Mouse (Mus musculus) lung, embryonic 16.5 days (tissue): ENCODE results near the gene Sh2b2. TPM values are rescaled to one million over a fixed set of nuclear protein-coding genes. Genes with fewer than 3 reads are reported as not detected.

Experiments used
- polyA plus RNA-seq: library from polyadenylated mRNA; unstranded; fragments of >200 nt; fragmentation: Nextera tagmentation; extraction: Ambion mirVana; gene quantifications from 2 replicates; pipeline ENCODE4 v1.2.1, GENCODE M21; 2015

Gene Sh2b2
- polyA plus RNA-seq, 1 experiment from 2014 or later: 3.8 TPM

Other genes starting within 250 kb of the Sh2b2 start
- gene Upk3b, start 208.1 kb downstream of the Sh2b2 start, polyA plus RNA-seq: 27.1 and 32.1 TPM in 2 replicates
- 5.4 and 8.7 TPM in 2 replicates for gene Upk3bl, start 192.1 kb downstream of the Sh2b2 start, polyA plus RNA-seq
- gene Rasa4, start 162.6 kb downstream of the Sh2b2 start, polyA plus RNA-seq: 3.3 and 4.4 TPM in 2 replicates
- gene Polr2j, start 129.9 kb downstream of the Sh2b2 start, polyA plus RNA-seq: 210 and 211 TPM in 2 replicates
- gene Lrwd1, start 110.5 kb downstream of the Sh2b2 start, polyA plus RNA-seq: 37.6 and 41.3 TPM in 2 replicates
- 15.6 and 17.1 TPM in 2 replicates for gene Alkbh4, start 110.4 kb downstream of the Sh2b2 start, polyA plus RNA-seq
- gene Orai2, start 75.8 kb downstream of the Sh2b2 start, polyA plus RNA-seq: 10.3 and 11.2 TPM in 2 replicates
- 45.7 and 52.9 TPM in 2 replicates for gene Prkrip1, start 47.6 kb downstream of the Sh2b2 start, polyA plus RNA-seq